Mouse (Mus musculus) C2C12 (cell line): Measurements from ENCODE around the gene Dnajc30. TPM values are rescaled to one million over a fixed set of nuclear protein-coding genes. Genes with fewer than 3 reads are reported as not detected.
A peak's percentile ranks its signal among the peaks of the same experiment; 100 is the strongest.

ENCODE experiments used
- H3K27me3 ChIP-seq: one replicate; pipeline ENCODE4 v1.6.1; 2011; ENCODE audit not compliant: control insufficient read depth, insufficient read depth, insufficient read length
- H3K36me3 ChIP-seq: one replicate; pipeline ENCODE4 v1.6.1; 2011; ENCODE audit not compliant: control insufficient read depth, insufficient read depth
- H3K4me3 ChIP-seq: one replicate; pipeline ENCODE4 v1.5.1; 2011; ENCODE audit warnings: mild to moderate bottlenecking, control low read depth; ENCODE audit not compliant: poor library complexity, insufficient read depth, severe bottlenecking
- H3K79me2 ChIP-seq: one replicate; pipeline ENCODE4 v1.6.1; 2011; ENCODE audit not compliant: control insufficient read depth, insufficient read depth
- H3K79me3 ChIP-seq: one replicate; pipeline ENCODE4 v1.6.1; 2011; ENCODE audit warnings: low read depth, control low read depth
- H3ac ChIP-seq: one replicate; pipeline ENCODE3; 2011; ENCODE audit warnings: low read depth; ENCODE audit not compliant: control insufficient read depth, insufficient read length
- CEBPB ChIP-seq: IDR thresholded peaks from one replicate; pipeline ENCODE4 v1.6.1; 2011; ENCODE audit warnings: low read depth, mild to moderate bottlenecking, control low read depth, moderate library complexity
- CTCF ChIP-seq: IDR thresholded peaks from one replicate; pipeline ENCODE4 v1.5.1; 2011; ENCODE audit not compliant: control insufficient read depth, insufficient read depth, insufficient read length
- FOSL1 ChIP-seq: IDR thresholded peaks from one replicate; pipeline ENCODE4 v1.8.0; 2011; ENCODE audit warnings: mild to moderate bottlenecking, low read length; ENCODE audit not compliant: poor library complexity, insufficient read depth, severe bottlenecking
- MAX ChIP-seq: IDR thresholded peaks from one replicate; pipeline ENCODE4 v1.6.1; 2011; ENCODE audit warnings: mild to moderate bottlenecking, control low read depth
- MYOD1 ChIP-seq: IDR thresholded peaks from one replicate; pipeline ENCODE4 v1.6.1; 2011; ENCODE audit warnings: low read depth; ENCODE audit not compliant: control insufficient read depth, insufficient read length
- MYOG ChIP-seq: IDR thresholded peaks from one replicate; pipeline ENCODE4 v1.6.1; 2011; ENCODE audit not compliant: control insufficient read depth, insufficient read length; ENCODE audit errors: extremely low read depth
- USF1 ChIP-seq: IDR thresholded peaks from one replicate; pipeline ENCODE4 v1.6.1; 2011; ENCODE audit warnings: low read depth, mild to moderate bottlenecking, control low read depth, moderate library complexity
- long read RNA-seq, 2 experiments: library from polyadenylated mRNA; unstranded; transcript quantifications; one replicate each; pipeline ENCODE4 v2.0.0; 2019 to 2020
- polyA plus RNA-seq: library from polyadenylated mRNA; unstranded; fragments of >200 nt; fragmentation: generic; extraction: Trizol; gene quantifications from one replicate; pipeline ENCODE4 v1.2.1, GENCODE M21; 2012; ENCODE audit warnings: missing spikeins

The Dnajc30 gene
- 16.8 TPM for polyA plus RNA-seq
- long read RNA-seq, experiment 1, transcript Dnajc30-201 (1 exons, 1,661 nt), result major isoform, 26 of 26 reads
- long read RNA-seq, experiment 1, partial matches to known transcripts, result 0 of 26 reads
- long read RNA-seq, experiment 1, other reads (novel, unspliced or antisense), result 0 of 26 reads
- long read RNA-seq, experiment 2, transcript Dnajc30-201 (1 exons, 1,661 nt), result major isoform, 9 of 10 reads
- long read RNA-seq, experiment 2, partial matches to known transcripts, result 0 of 10 reads
- long read RNA-seq, experiment 2, other reads (novel, unspliced or antisense), result 1 of 10 reads

DNA sequence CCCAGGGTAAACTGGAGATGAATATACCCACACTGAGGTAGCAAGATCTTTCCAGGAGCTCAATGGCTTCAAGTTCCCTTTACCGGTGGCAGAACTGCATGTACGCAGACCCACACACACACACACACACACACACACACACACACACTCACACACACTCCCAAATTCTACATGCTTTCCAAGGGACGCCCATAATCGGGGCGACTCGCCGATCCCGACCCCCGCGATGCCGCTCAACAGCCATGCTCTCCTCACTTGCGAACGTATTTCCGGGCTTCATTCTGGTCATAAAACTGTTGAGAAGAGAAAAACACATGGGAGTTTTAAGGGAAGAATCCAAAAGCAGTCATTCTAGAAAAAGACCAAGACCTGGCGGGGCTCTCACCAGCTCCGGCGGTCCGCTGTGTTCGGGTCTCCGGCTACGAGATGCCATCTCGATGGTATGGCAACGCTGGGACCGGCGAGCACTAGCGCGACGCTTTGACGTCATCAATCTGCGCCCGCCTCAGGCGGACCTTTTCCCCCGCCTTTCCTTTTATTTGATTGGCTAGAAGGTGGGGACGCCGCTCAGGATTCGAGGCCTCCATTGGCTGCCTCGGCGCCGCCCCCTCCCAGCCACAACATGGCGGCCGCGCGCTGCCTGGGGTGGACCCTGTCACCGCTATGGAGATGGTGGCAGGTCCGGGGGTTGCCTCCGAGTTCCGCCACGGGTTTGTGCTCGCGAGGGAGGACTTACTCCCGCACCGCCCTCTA, at the start of gene Dnajc30:
TSS of gene Dnajc30 (plus strand) at position 574 of the 753 bp plus-strand sequence.
- H3K79me3 ChIP-seq, result peaks cover 12% of the 10 kb centered on the region
- peak within 1 kb of the TSS; percentile 77 for H3ac ChIP-seq
- TF ChIP-seq MAX (peak; percentile 48), CEBPB (no peak), USF1 (no peak)
- peaks cover 29% of the 10 kb centered on the region for H3K36me3 ChIP-seq
- no peaks in the 10 kb centered on the region for H3K27me3 ChIP-seq
- peak within 1 kb of the TSS; percentile 85 for H3K4me3 ChIP-seq
- H3K79me2 ChIP-seq, result peaks cover 27% of the 10 kb centered on the region

DNA sequence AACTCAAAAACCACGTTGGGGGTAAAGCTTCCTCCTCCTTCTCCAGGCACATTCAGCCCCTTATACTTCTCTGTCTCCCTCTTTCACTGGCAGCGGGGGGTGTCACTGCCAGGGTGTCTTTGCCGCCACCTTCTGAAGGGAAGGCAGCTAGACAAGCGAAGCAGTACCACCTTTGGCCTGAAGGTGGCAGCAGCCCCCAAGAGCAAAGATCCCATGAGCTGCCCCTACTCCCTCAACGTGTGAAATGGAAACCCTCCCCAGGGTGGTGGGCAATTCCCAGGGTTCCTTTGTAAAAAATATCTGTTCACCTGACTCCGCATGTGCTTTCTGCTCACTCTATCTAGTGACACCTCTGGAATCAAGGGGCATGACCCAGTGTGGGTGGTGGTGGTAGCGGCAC, 48.5 kb upstream of the Dnajc30 start:
- Histone ChIP-seq H3K79me2 (no peaks in the 10 kb centered on the region), H3K4me3 (no peak overlapping the region), H3K27me3 (no peaks in the 10 kb centered on the region), H3ac (no peak overlapping the region), H3K36me3 (no peaks in the 10 kb centered on the region), H3K79me3 (no peaks in the 10 kb centered on the region)
- TF ChIP-seq CTCF (peak; percentile 87), FOSL1 (no peak)

DNA sequence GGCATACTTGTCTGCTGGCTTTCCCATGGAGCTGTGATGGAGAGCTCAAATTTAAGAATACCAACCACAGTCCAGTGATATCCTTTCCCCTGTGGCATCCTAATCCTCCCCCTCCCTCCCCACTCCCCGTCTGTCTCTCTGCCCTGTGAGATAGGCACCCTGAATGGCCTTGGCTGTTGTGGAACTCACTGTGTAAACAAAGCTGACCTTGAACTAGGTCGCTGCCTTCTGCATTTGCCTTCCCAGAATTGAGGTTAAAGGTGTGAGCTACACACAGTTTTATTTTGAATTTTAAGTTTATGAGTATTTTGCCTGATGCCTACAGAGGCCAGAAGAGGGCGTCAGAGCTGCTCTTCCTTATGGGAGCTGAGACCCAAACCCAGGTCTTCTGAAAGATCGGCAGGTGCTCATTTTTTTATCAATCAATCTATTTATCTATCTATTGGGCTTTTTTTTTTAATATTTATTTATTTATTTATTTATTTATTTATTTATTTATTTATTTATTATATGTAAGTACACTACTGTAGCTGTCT, 47.7 kb upstream of the Dnajc30 start:
- Histone ChIP-seq H3K79me2 (no peaks in the 10 kb centered on the region), H3K4me3 (no peak overlapping the region), H3K27me3 (no peaks in the 10 kb centered on the region), H3ac (no peak overlapping the region), H3K79me3 (no peaks in the 10 kb centered on the region), H3K36me3 (no peaks in the 10 kb centered on the region)
- TF ChIP-seq MAX (no peak), USF1 (no peak), FOSL1 (no peak), MYOG (no peak), CEBPB (no peak), MYOD1 (no peak), CTCF (no peak)

DNA sequence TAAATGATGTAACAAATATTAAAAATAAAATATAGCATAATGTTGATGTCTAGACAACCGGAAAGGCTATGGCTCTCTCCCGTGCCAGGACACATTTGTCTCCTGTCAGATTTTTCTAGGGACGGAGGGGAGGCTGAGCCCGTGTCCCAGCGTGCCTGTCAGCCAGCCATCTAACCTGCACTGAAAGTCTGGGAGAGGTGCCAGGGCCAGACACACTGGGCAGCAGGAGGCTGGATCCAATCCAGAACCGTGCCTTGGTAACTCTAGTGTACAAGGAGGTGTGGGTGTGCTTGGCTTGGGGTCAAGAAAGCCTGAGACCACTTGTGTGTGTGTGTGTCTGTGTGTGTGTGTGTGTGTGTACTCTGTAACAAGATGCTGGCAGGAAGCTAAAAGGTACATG, 42.2 kb upstream of the Dnajc30 start:
- H3ac ChIP-seq, result no peak overlapping the region

DNA sequence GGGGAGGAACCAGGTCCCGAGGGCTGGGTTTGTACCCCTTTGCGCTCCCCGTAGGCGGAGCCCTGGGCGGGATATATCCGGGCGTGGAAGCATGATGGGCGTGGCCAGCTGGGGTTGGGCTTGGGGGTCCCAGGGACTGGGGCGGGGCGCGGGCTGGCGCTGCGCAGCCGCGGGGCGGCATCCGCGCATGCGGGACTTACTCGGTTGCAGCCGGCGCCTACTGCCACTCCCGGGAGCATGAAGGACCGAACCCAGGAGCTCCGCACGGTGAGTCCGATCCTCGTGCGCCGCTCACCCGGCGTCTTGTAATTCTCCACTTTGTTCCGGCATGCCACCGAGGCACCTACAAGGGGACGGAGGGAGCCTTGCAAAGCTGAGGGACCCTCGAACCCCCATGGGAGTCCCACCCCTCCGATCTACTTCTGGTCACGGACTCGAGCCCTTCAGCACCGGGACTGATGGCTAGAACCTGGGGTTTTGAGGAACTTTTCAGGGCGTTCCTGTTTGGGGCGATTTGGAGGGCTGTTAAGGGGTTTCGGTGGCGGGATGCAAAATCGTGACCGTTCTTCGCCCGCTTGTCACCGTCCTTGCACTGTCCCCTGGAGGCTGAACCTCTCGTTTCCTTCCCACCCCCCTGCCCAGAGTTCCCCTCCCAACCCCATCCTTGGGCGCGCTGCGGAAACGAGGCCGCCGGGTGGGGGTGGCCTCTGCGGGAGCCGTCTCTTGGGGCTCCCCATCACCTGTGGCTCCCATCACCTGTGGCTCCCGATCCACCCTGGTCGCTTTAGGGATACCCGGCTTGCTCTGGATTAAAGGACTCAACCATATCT, 40.4 kb upstream of the Dnajc30 start, which contains the start of gene Stx1a:
TSS of gene Stx1a (plus strand) at position 139 of the 830 bp plus-strand sequence.
- Histone ChIP-seq H3K79me2 (peaks cover 24% of the 10 kb centered on the region), H3K79me3 (peaks cover 4% of the 10 kb centered on the region), H3ac (peak within 1 kb of the TSS; percentile 77), H3K36me3 (no peaks in the 10 kb centered on the region), H3K27me3 (no peaks in the 10 kb centered on the region), H3K4me3 (peak within 1 kb of the TSS; percentile 65)
- no peak for TF ChIP-seq FOSL1
- no peak for TF ChIP-seq CEBPB
- no peak for TF ChIP-seq MYOG
- TF ChIP-seq CTCF, result no peak
- no peak for TF ChIP-seq MAX
- TF ChIP-seq USF1, result no peak
- TF ChIP-seq MYOD1, result no peak

More for the DNA sequence above, 42.2 kb upstream of the Dnajc30 start:
- H3K79me2 ChIP-seq, result peaks cover 24% of the 10 kb centered on the region
- no peaks in the 10 kb centered on the region for H3K27me3 ChIP-seq
- no peak overlapping the region for H3K4me3 ChIP-seq
- TF ChIP-seq MAX (no peak), USF1 (no peak), MYOG (no peak), FOSL1 (no peak), CTCF (no peak), CEBPB (no peak), MYOD1 (no peak)
- H3K79me3 ChIP-seq, result peaks cover 4% of the 10 kb centered on the region
- no peaks in the 10 kb centered on the region for H3K36me3 ChIP-seq
